Mouse (Mus musculus) kidney, adult 2 months (tissue): ENCODE measurements at regions not wholly inside any gene's neighbourhood (a gene's known extent, or its start where the extent isn't known, plus 50 kb on each side); places are given as distances from the start of the nearest gene placed in this dataset.

Source experiments
- DNase-seq: peaks from one replicate; pipeline ENCODE4 v3.0.0; 2021
- H3K27ac ChIP-seq: fragments of 200-500 bp; 2 replicates; pipeline ENCODE4 v1.5.1; 2012; ENCODE audit warnings: low read depth, low read length, control low read depth, inconsistent platforms; ENCODE audit not compliant: insufficient read depth
- H3K27me3 ChIP-seq: fragments of 200-500 bp; replicated peaks from 2 replicates; pipeline ENCODE4 v1.6.1; 2012; ENCODE audit warnings: mild to moderate bottlenecking, moderate library complexity, low read length, inconsistent platforms; ENCODE audit not compliant: control insufficient read depth, insufficient read depth
- H3K36me3 ChIP-seq: fragments of 200-500 bp; 2 replicates; pipeline ENCODE4 v1.6.1; 2012; ENCODE audit warnings: mild to moderate bottlenecking, moderate library complexity, low read length, inconsistent platforms; ENCODE audit not compliant: control insufficient read depth, insufficient read depth
- H3K4me1 ChIP-seq: fragments of 200-500 bp; 2 replicates; pipeline ENCODE4 v1.6.1; 2011; ENCODE audit warnings: low read length; ENCODE audit not compliant: control insufficient read depth, insufficient read depth
- H3K4me3 ChIP-seq: fragments of 200-500 bp; 2 replicates; pipeline ENCODE4 v1.5.1; 2011; ENCODE audit warnings: mild to moderate bottlenecking, low read depth, low read length, control low read depth; ENCODE audit not compliant: insufficient read depth
- CTCF ChIP-seq: fragments of 200-500 bp; conservative IDR thresholded peaks from 2 replicates; pipeline ENCODE4 v1.5.1; 2011; ENCODE audit warnings: low read depth, mild to moderate bottlenecking, control low read depth, low read length, moderate library complexity, mixed read lengths; ENCODE audit not compliant: insufficient read depth, insufficient read length
- POLR2A ChIP-seq: fragments of 200-500 bp; IDR thresholded peaks from one replicate; pipeline ENCODE4 v1.6.1; 2011; ENCODE audit warnings: low read depth, low read length, control low read depth
- WGBS: fragments of 180-500 bp; shearing (Covaris S2); methylation state at CpG from one replicate; pipeline ENCODE4 v1.1.7; 2018; 5-methylcytosine and 5-hydroxymethylcytosine counted together

DNA sequence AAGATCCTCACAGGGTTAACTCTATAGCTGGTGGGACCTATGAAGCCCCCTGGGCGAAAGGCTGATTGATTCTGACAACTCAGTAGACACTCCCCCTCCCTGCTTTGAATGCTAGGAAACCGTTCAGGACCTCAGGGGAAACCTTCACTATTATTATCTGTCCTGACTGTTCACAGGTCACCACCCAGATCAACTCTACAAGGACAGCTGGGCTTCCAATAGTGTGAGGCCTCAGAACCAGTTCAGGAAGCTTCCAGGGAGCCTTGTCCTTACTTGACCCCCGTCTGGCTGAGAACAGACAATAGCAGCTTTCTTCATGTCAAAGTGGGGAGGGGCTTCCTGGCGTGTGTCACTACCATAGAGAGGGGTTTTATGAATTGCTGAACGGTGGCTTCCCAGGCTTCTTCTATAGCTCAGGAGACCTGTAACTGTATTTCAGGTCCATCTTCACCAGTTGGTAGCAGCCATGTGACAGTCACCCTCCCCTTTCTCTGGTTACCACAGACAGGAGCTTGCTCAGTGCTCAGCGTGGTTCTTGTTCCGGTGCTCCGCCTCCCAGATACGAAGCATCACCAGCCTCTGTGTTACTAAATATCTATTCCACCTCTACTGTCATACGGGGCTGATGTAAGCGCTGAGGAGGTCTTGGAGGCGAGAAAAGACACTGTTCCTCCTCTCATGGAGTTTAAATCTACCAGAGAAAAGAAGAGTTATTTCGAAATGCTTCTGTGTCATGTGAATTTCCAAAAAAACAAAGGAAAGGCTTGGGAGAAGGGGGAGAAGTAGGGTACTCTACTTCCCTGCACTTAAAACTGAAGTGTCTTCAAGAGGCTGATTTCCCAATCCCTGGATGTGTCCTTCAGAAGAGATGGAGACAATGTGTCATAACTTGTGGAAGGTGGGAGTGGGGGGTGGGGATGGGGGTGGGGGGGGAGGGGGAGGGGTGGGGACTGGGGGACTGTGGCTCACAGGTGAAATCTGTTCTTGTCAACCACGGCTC is 96.9 kb downstream of the Vcpkmt start:
- H3K4me3 ChIP-seq = no peak overlapping the region
- peak overlapping the region; percentile 12; the same call in 1 of the 2 replicates for H3K27ac ChIP-seq
- 32% methylated on average over 14 of the region's 14 CpGs for whole genome bisulfite sequencing
- DNase-seq = peak; percentile 78
- no peaks in the 10 kb centered on the region for H3K36me3 ChIP-seq
- H3K4me1 ChIP-seq = peaks cover 3% of the 10 kb centered on the region; the same call in 1 of the 2 replicates
- H3K27me3 ChIP-seq = no peaks in the 10 kb centered on the region
- no peak for TF ChIP-seq CTCF
- no peak for TF ChIP-seq POLR2A

DNA sequence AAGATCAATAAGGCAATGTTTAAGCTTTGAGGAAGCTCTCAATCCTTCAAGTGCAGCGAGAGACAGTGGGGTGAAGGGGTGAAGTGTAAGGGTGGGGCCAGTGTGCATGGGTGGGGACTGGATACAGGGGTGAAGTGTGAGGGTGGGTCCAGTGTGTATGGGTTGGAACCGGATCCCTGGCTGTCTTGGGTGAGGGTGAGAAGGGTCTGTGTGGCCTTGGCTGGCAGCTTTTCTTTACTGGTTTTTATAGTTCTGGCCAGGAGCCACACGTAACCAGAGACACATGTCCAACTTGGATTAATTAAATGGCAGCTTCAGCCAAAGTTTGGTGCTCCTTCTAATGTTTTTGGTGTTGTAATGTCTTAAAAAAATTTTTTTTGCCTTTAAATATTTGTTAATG is 101.4 kb downstream of the Vcpkmt start:
- Histone ChIP-seq H3K27me3 (no peaks in the 10 kb centered on the region), H3K4me1 (peaks cover 5% of the 10 kb centered on the region; the same call in 1 of the 2 replicates), H3K4me3 (no peak overlapping the region), H3K27ac (no peak overlapping the region), H3K36me3 (no peaks in the 10 kb centered on the region)
- no peak for DNase-seq
- 73% methylated on average over 3 of the region's 3 CpGs for WGBS
- TF ChIP-seq CTCF (no peak), POLR2A (no peak)

DNA sequence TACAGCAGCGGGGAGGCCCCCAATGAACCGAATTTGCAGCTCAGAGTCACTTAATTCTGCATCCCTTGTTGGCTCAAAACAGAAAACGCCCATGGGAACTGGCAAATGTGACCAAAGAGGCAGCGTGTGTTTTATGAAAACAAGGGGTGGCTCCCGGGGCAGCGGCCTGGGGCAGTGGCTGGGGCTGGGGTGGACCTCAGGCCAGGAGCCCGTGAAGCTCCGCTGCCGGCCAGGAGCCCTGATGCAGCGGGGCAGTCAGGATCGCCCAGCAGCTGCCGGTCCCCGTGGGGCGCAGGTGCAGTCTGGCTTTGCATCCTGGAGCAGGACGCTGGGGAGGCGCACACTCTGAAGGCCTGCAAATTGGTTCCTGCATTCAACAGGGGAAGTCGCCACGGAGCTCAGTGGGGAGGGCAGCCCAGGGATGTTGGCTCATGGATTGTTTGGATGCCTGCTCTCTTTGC is 104.4 kb upstream of the Gm9887 start:
- Histone ChIP-seq H3K27ac (peak overlapping the region; percentile 37; the same call in 1 of the 2 replicates), H3K4me3 (no peak overlapping the region), H3K27me3 (no peaks in the 10 kb centered on the region), H3K36me3 (no peaks in the 10 kb centered on the region), H3K4me1 (peaks cover 2% of the 10 kb centered on the region; the same call in 1 of the 2 replicates)
- DNase-seq = no peak
- WGBS = 30% methylated on average over 18 of the region's 18 CpGs
- TF ChIP-seq CTCF (no peak), POLR2A (no peak)

- 83% methylated on average over 4 of the region's 4 CpGs for WGBS
- peak overlapping the region; percentile 37; the same call in 1 of the 2 replicates for H3K27ac ChIP-seq
- no peak for DNase-seq
- no peaks in the 10 kb centered on the region for H3K27me3 ChIP-seq
- H3K4me3 ChIP-seq = no peak overlapping the region
- H3K36me3 ChIP-seq = no peaks in the 10 kb centered on the region
- TF ChIP-seq CTCF (no peak), POLR2A (no peak)
- peaks cover 2% of the 10 kb centered on the region; the same call in 1 of the 2 replicates for H3K4me1 ChIP-seq
Measured at GRCm38 (mm10) chr12:69476131-69476530, 103.9 kb upstream of the Gm9887 start.

DNA sequence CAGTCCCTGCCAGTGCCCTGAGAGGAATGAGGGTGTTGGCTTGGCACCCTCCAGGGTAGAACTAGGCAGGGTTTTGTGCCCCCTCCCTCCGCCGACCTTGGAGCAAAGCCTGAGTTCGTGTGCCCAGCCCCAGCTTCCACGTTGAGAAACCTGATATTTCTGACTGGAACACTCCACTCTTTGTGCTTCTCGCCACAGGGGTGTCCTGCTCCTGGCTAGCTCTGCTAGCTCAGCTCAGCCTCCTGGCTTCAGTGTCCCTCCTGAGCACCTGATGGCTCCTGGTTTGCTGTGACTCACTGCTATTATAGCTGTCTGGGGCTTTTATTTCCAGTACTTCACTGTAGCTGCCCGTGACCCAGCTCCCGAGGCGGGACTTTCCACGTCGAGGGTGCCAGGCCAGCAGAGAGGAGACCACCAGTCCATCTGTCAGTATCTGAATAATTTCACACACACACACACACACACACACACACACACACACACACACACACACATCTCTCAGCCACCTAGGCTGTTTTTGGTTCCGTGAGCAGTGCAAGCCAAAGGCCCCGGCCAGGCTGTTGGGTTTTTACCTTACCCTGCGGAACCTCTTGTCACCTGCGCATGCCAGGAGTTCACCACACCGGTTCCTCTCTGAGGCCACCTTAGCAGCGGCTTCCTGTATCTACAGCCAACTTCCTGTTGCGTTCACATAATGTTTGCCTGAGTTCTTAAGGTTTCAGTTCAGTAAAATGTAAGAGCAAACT is 102.8 kb upstream of the Gm9887 start:
- peaks cover 2% of the 10 kb centered on the region; the same call in 1 of the 2 replicates for H3K4me1 ChIP-seq
- H3K27ac ChIP-seq = no peak overlapping the region
- no peak for TF ChIP-seq CTCF
- TF ChIP-seq POLR2A = no peak
- H3K27me3 ChIP-seq = no peaks in the 10 kb centered on the region
- 64% methylated on average over 17 of the region's 17 CpGs for WGBS
- H3K4me3 ChIP-seq = no peak overlapping the region
- no peak for DNase-seq
- no peaks in the 10 kb centered on the region for H3K36me3 ChIP-seq

GRCm38 (mm10) chr12:69474141-69474915 is 102.1 kb upstream of the Gm9887 start:
- WGBS = 56% methylated on average over 14 of the region's 14 CpGs
- Histone ChIP-seq H3K27ac (peak overlapping the region; percentile 21; the same call in 1 of the 2 replicates), H3K27me3 (no peaks in the 10 kb centered on the region), H3K36me3 (no peaks in the 10 kb centered on the region), H3K4me1 (peaks cover 2% of the 10 kb centered on the region; the same call in 1 of the 2 replicates), H3K4me3 (no peak overlapping the region)
- TF ChIP-seq POLR2A = no peak
- TF ChIP-seq CTCF = no peak
- DNase-seq = no peak
